Mouse (Mus musculus) liver, postnatal 0 days (tissue): Measurements from ENCODE around the gene Fignl1.

Source experiments
- CTCF ChIP-seq: sonication (generic); IDR thresholded peaks from 2 replicates; pipeline ENCODE4 v1.5.1; 2016; ENCODE audit warnings: antibody characterized with exemption, low read depth
- EP300 ChIP-seq: IDR thresholded peaks from 2 replicates; pipeline ENCODE4 v1.6.1; 2016; ENCODE audit warnings: antibody characterized with exemption, low read depth, mild to moderate bottlenecking

GRCm38 (mm10) chr11:11819206-11819605, 10.4 kb upstream of the Fignl1 start:
- TF ChIP-seq EP300 (no peak), CTCF (no peak)
